Mouse (Mus musculus): Measurements from ENCODE around the gene Casp8. TPM values are rescaled to one million over a fixed set of nuclear protein-coding genes. Genes with fewer than 3 reads are reported as not detected.
"Not testable (repeated sequence)": the region's sequence is repeated elsewhere in the genome, so short reads cannot be mapped to it uniquely, and the experiment has no call there.

Gene Casp8
- polyA plus RNA-seq, 1 experiment from 2014 or later: 26.0 TPM

- not testable (repeated sequence) for H3K9me3 ChIP-seq (replicated peaks; ENCODE audit: control insufficient read depth, low read length); ATAC-seq (replicated peaks; ENCODE audit: extremely low read depth, insufficient read depth, low FRiP score); H3K27ac ChIP-seq (ENCODE audit: low read length); H3K27me3 ChIP-seq (ENCODE audit: control insufficient read depth, insufficient read depth, low read length); H3K9ac ChIP-seq (ENCODE audit: low read length); H3K36me3 ChIP-seq (ENCODE audit: control insufficient read depth, insufficient read depth); H3K4me2 ChIP-seq (ENCODE audit: low read depth, low read length); H3K4me1 ChIP-seq (ENCODE audit: control insufficient read depth, insufficient read depth, low read length); H3K4me3 ChIP-seq (ENCODE audit: low read length)
- 43% methylated on average over 4 of the region's 4 CpGs for WGBS
These were observed 81.3 kb downstream of the Casp8 start for GRCm38 (mm10) chr1:58876500-58876899.

- H3K9me3 ChIP-seq (replicated peaks; ENCODE audit: control insufficient read depth, low read length); H3K9ac ChIP-seq (ENCODE audit: low read length); H3K27me3 ChIP-seq (ENCODE audit: control insufficient read depth, insufficient read depth, low read length); ATAC-seq (replicated peaks; ENCODE audit: extremely low read depth, insufficient read depth, low FRiP score); H3K4me3 ChIP-seq (ENCODE audit: low read length); H3K4me1 ChIP-seq (ENCODE audit: control insufficient read depth, insufficient read depth, low read length); H3K4me2 ChIP-seq (ENCODE audit: low read depth, low read length); H3K36me3 ChIP-seq (ENCODE audit: control insufficient read depth, insufficient read depth); H3K27ac ChIP-seq (ENCODE audit: low read length): not testable (repeated sequence)
- WGBS: 96% methylated on average over 2 of the region's 2 CpGs
These were observed 84.1 kb downstream of the Casp8 start for GRCm38 (mm10) chr1:58879291-58879690.

- H3K4me1 ChIP-seq (ENCODE audit: control insufficient read depth, insufficient read depth, low read length); ATAC-seq (replicated peaks; ENCODE audit: extremely low read depth, insufficient read depth, low FRiP score); H3K4me2 ChIP-seq (ENCODE audit: low read depth, low read length); H3K9me3 ChIP-seq (replicated peaks; ENCODE audit: control insufficient read depth, low read length); H3K36me3 ChIP-seq (ENCODE audit: control insufficient read depth, insufficient read depth); H3K9ac ChIP-seq (ENCODE audit: low read length); H3K4me3 ChIP-seq (ENCODE audit: low read length); H3K27me3 ChIP-seq (ENCODE audit: control insufficient read depth, insufficient read depth, low read length); H3K27ac ChIP-seq (ENCODE audit: low read length): not testable (repeated sequence)
- 84% methylated on average over 9 of the region's 9 CpGs for WGBS
These were observed 88.1 kb downstream of the Casp8 start for GRCm38 (mm10) chr1:58883279-58883678.

GRCm38 (mm10) chr1:58885646-58886045 lies 90.5 kb downstream of the Casp8 start:
- no peak for ATAC-seq (replicated peaks; ENCODE audit: extremely low read depth, insufficient read depth, low FRiP score)
- no peaks in the 10 kb centered on the region for H3K9me3 ChIP-seq (replicated peaks; ENCODE audit: control insufficient read depth, low read length)
- H3K4me1 ChIP-seq (ENCODE audit: control insufficient read depth, insufficient read depth, low read length): no peaks in the 10 kb centered on the region
- H3K4me2 ChIP-seq (ENCODE audit: low read depth, low read length): no peak overlapping the region
- no peaks in the 10 kb centered on the region for H3K27me3 ChIP-seq (ENCODE audit: control insufficient read depth, insufficient read depth, low read length)
- H3K9ac ChIP-seq (ENCODE audit: low read length): no peak overlapping the region
- no peaks in the 10 kb centered on the region for H3K36me3 ChIP-seq (ENCODE audit: control insufficient read depth, insufficient read depth)
- no peak overlapping the region for H3K27ac ChIP-seq (ENCODE audit: low read length)
- 81% methylated on average over 4 of the region's 4 CpGs for WGBS
- no peak overlapping the region for H3K4me3 ChIP-seq (ENCODE audit: low read length)

- H3K36me3 ChIP-seq (ENCODE audit: control insufficient read depth, insufficient read depth): no peaks in the 10 kb centered on the region
- H3K9me3 ChIP-seq (replicated peaks; ENCODE audit: control insufficient read depth, low read length): no peaks in the 10 kb centered on the region; the same call in 1 of the 2 replicates
- ATAC-seq (replicated peaks; ENCODE audit: extremely low read depth, insufficient read depth, low FRiP score): no peak
- H3K4me3 ChIP-seq (ENCODE audit: low read length): no peak overlapping the region
- no peak overlapping the region for H3K27ac ChIP-seq (ENCODE audit: low read length)
- H3K4me1 ChIP-seq (ENCODE audit: control insufficient read depth, insufficient read depth, low read length): no peaks in the 10 kb centered on the region
- no peaks in the 10 kb centered on the region for H3K27me3 ChIP-seq (ENCODE audit: control insufficient read depth, insufficient read depth, low read length)
- no peak overlapping the region for H3K4me2 ChIP-seq (ENCODE audit: low read depth, low read length)
- 71% methylated on average over 5 of the region's 5 CpGs for WGBS
- H3K9ac ChIP-seq (ENCODE audit: low read length): no peak overlapping the region
These were observed 94.8 kb downstream of the Casp8 start for GRCm38 (mm10) chr1:58889826-58890546.

GRCm38 (mm10) chr1:58890697-58891290 lies 95.6 kb downstream of the Casp8 start:
- not testable (repeated sequence) for H3K27me3 ChIP-seq (ENCODE audit: control insufficient read depth, insufficient read depth, low read length); H3K9me3 ChIP-seq (replicated peaks; ENCODE audit: control insufficient read depth, low read length); H3K4me1 ChIP-seq (ENCODE audit: control insufficient read depth, insufficient read depth, low read length); H3K4me3 ChIP-seq (ENCODE audit: low read length); H3K36me3 ChIP-seq (ENCODE audit: control insufficient read depth, insufficient read depth); H3K27ac ChIP-seq (ENCODE audit: low read length); H3K4me2 ChIP-seq (ENCODE audit: low read depth, low read length); ATAC-seq (replicated peaks; ENCODE audit: extremely low read depth, insufficient read depth, low FRiP score); H3K9ac ChIP-seq (ENCODE audit: low read length)
- 73% methylated on average over 4 of the region's 5 CpGs for WGBS

GRCm38 (mm10) chr1:58891481-58892170 lies 96.5 kb downstream of the Casp8 start:
- 51% methylated on average over 2 of the region's 2 CpGs for WGBS
- H3K4me2 ChIP-seq (ENCODE audit: low read depth, low read length); H3K4me3 ChIP-seq (ENCODE audit: low read length); H3K4me1 ChIP-seq (ENCODE audit: control insufficient read depth, insufficient read depth, low read length); H3K27me3 ChIP-seq (ENCODE audit: control insufficient read depth, insufficient read depth, low read length); H3K9ac ChIP-seq (ENCODE audit: low read length); H3K36me3 ChIP-seq (ENCODE audit: control insufficient read depth, insufficient read depth); H3K27ac ChIP-seq (ENCODE audit: low read length); ATAC-seq (replicated peaks; ENCODE audit: extremely low read depth, insufficient read depth, low FRiP score); H3K9me3 ChIP-seq (replicated peaks; ENCODE audit: control insufficient read depth, low read length): not testable (repeated sequence)

- not testable (repeated sequence) for H3K4me3 ChIP-seq (ENCODE audit: low read length); H3K4me1 ChIP-seq (ENCODE audit: control insufficient read depth, insufficient read depth, low read length); H3K9me3 ChIP-seq (replicated peaks; ENCODE audit: control insufficient read depth, low read length); ATAC-seq (replicated peaks; ENCODE audit: extremely low read depth, insufficient read depth, low FRiP score); H3K4me2 ChIP-seq (ENCODE audit: low read depth, low read length); H3K27me3 ChIP-seq (ENCODE audit: control insufficient read depth, insufficient read depth, low read length); H3K9ac ChIP-seq (ENCODE audit: low read length); H3K27ac ChIP-seq (ENCODE audit: low read length); H3K36me3 ChIP-seq (ENCODE audit: control insufficient read depth, insufficient read depth)
- 76% methylated on average over 7 of the region's 8 CpGs for WGBS
These were observed 97.2 kb downstream of the Casp8 start for GRCm38 (mm10) chr1:58892386-58892785.

Data from heart, embryonic 16.5 days (tissue).